Mouse (Mus musculus) brain, embryonic 18.5 days (tissue): ENCODE measurements around the gene Epha6.

ENCODE experiments used
- DNase-seq: peaks from one replicate; pipeline ENCODE4 v3.0.0-alpha.2; 2012; ENCODE audit warnings: low read depth, low spot score

Gene Epha6

DNA sequence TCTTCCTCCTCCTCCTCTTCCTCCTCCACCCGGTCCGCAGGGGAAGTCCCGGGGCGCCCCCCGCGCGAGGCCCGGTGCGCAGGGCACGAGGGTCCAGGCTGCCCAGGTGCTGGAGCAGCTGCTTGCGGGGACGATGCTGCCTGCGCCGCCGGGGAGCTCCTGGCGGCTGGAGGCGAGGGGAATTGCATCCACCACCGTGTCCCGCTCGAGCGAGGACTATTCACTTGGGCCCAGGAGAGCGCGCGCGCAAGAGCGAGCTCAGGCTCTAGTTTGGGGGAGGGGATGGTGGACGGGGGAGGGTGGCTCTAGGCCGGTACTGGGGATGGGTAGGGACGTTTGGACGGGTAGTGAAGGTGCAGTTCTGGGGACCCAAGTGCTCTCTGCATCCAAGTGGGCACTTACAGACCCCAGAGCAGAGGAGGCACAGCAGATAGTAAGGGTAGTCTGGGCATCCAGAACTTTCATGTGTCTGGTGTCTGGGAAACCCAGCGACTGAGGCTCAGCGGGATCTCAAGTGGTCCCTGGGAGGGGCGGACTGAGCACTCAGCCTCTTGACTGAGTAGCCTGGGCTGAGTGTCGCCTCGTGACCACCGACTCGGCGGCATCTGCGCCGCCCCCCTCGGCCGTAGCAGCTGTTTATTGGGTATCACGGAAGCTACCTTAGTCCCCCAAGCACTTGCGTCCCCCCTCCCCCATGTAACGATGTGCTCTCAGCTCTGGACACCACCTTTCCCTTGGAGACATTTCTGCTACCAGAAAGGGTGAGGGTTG is at the start of gene Epha6:
Gene Epha6, minus strand, starts transcription at position 471 of the 771 bp plus-strand sequence.
- no peak for DNase-seq

DNA sequence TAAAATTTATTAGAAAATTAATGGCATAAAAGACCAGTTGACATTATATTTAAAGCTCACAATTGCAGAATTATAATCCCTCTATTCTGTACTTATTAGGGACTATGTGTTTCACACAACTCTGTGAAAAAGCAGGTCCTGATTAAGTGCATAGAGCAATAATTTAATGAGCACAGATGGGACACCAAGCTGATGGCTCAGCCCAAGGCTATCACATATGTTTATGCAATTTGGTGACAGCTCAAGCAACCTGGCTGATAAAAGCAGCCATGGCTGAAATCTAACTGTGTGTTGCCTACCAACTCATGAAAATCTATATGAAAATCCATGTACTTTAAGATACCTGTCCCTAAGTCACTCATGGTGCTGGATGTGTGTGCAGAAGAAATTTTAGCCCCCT is 46.4 kb upstream of the Epha6 start:
- DNase-seq = no peak

DNA sequence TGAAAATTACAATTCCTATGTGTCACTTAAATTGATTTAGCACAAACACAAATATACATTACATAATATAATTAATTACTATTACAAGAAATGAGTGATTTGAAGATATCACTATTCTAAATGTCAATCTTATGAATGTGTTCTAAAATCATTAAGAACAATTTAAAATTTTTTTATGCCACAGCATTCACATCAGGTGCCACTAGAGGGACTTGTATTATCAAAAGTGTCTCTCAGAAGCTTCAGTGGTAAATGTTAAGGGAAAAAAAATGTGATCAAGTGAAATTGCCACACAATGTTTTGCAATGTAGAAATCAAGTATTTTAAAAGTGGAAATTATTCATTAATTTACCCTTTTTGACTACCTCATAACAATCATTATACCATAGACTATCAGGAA is 22.8 kb upstream of the Epha6 start:
- no peak for DNase-seq

GRCm38 (mm10) chr16:60605832-60606583 is 677 bp upstream of the Epha6 start:
- peak; percentile 71 for DNase-seq

DNA sequence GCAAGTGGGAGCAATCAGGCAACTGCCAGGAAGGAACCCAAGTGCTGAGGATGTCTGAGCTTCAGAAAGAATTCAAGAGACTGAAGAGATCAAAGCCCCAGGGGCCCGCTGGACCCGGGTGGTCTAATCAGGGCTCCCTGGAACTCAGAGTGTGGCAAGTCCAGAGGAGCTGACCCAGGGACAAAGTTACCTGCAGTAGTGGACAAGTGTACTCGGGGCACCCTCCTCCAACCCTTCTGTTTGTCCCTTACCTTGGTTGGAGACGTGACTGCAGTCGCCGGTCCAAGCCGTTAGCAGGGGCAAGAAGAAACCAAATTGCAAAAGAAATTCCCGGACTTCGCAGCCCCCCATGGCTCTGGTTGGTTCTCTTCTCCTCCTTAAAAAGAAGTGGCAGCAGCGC is 718 bp downstream of the Epha6 start:
- no peak for DNase-seq

GRCm38 (mm10) chr16:60585322-60585721 is 20.0 kb downstream of the Epha6 start:
- DNase-seq = no peak

GRCm38 (mm10) chr16:60584695-60585094 is 20.6 kb downstream of the Epha6 start:
- DNase-seq = no peak

- DNase-seq = no peak
Observed at GRCm38 (mm10) chr16:60570546-60570945, 34.8 kb downstream of the Epha6 start.

DNA sequence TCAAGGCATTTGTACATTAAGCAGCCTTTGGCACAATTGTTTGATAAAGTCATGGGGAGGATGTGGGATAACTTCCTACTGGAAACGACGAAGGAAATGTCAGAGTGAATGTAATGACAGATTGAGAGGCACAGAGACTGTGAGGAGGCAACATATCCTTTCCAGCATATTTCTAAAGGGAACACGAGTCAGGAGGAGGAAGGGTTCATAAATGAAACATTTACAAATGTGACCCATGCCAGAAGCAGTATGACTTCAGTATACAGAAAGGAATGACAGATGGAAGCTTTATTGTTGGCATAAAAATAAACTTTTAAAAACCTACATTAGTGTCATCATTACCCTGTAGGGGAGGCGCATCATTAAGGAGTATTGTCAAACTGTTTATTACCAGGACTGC is 60.9 kb downstream of the Epha6 start:
- DNase-seq = peak; percentile 20

DNA sequence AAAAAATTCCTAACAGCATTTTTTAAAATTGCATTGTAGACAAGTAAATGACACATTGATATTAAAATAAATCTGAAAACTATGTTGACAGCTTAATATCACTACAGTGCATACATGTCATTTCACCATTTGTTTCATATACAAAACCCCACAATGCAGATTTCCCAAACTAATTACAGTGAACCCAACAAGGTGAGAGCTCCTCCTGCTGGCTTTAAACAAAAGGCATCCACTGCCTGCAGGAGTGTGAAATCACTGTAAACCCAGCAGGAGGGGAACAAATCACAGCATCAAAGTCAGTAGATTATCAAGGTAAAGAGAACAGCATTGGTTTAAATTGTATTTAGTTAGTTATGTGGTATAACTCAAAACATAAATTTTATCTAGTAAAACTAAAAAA is 67.1 kb downstream of the Epha6 start:
- DNase-seq = peak; percentile 6

DNA sequence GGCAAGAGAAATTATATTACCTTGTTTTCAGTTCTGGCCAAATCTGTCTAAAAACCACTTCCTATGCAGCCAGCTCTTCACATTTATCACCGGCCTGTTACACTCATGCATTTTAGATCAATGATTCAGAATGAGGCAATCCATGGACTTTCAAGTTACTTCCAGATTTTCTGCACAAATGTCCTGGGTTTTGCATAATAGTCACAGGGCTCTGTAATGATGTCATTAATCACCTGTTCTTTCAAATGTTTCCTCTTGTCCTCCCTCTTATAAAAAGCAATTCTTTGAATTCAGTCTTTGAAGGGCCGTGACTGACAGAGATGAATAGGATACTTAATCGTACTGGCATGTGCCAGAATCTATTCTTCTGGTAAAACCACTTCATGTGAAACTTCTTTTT is 95.6 kb downstream of the Epha6 start:
- DNase-seq = no peak

DNA sequence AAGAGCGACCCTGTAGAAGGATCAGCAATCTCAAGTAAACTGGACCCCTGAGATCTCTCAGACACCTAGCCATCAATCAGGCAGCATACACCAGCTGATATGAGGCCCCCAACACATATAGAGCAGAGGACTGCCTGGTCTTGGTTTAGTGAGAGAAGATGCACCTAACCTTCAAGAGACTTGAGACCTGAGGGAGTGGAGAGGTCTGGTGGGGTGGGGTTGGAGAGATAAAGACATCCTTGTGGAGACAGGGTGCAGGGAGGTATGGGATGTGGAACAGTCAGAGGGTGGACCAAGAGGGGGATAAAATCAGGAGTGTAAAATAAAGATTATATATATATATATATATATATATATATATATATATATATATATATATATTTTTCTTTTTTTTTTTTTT is 105.8 kb downstream of the Epha6 start:
- no peak for DNase-seq

GRCm38 (mm10) chr16:60475776-60476175 is 129.6 kb downstream of the Epha6 start:
- no peak for DNase-seq

DNA sequence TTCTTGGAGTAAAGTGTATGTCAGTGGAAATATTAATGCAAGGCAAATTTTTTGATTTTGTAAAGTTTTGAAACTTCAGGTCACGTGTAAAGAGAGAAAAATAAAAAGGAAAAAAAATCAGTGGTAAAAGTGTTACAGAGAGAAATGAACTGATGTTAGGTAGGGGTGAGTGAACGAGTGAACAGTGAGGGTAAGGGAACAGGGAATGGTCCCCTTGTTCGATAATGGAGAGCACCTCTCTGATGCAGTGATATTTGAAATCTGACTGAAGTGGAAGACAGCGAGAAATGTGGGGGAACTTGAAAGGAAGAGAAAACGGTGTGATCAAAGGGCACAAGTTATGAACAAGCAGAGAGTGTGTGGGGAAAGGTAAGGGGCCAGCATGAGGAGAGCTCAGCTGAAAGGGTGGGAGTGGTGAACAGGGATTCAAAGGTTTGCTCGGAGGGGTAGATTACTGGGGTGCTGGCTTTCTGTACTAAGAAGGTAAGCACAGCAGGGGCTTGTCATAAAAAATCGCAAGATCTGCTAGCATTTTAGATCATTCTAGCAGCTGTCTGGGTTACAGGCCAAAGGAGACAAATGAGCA is 137.0 kb downstream of the Epha6 start:
- no peak for DNase-seq

DNA sequence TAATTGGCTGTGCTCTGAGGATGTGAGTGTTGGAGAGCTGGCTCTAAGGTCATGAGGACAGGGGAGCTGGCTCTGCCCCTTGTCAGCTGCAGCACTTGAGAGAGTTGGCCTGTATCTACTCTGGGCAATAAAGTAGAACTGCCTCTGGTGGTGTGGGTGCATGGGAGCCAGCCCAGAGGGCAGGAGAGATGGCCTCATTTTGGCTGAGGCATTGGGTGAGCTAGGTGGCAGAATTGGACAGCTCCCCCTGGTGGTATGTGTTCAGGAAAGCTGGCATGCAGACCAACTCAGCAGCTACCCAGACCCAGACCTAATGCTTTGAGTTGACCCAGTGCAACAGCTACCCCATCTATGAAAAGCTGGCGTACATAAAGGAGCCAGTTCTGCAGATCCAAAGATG is 170.0 kb downstream of the Epha6 start:
- no peak for DNase-seq

GRCm38 (mm10) chr16:60434241-60434640 is 171.1 kb downstream of the Epha6 start:
- DNase-seq = no peak

- no peak for DNase-seq
Observed at GRCm38 (mm10) chr16:60395306-60395705, 210.0 kb downstream of the Epha6 start.

DNA sequence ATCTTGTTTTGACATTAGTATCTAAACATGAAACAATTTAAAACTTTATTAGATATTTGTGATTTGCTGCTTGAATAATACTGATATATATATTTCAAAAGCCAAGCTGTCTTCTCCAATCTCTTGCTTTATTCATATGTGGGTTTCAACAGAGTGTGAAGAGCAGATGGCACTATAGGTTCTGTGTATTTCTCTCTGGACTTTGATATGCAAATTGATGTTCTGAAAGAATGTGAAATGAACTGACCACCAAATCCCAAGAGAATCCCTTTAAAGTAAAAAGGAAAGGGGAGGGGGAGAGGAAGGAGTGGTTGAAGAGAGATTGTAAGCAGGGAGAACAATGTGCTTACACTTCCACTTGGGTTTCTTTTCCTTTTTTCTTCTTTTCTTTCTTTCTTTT is 212.4 kb downstream of the Epha6 start:
- DNase-seq = no peak

GRCm38 (mm10) chr16:60375147-60375546 is 230.2 kb downstream of the Epha6 start:
- DNase-seq = no peak

DNA sequence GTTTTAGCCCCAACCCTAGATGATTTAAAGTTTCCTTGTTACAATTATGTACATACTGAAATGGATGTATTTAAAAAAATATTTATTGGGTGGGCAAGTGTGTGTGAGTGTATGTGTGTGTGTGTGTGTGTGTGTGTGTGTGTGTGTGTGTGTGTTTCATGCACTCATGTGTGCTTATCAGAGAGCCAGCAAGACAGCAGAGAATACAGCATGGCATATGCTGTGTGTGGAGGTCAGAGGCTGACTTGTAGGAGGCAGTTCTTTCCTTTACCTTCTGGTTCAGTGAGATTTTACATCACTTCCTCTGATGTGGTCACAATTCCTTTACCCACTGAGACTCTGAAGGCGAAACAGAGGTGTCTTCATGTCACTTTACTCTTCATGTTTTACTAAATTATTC is 321.4 kb downstream of the Epha6 start:
- no peak for DNase-seq

- DNase-seq = no peak
Observed at GRCm38 (mm10) chr16:60274109-60274508, 331.2 kb downstream of the Epha6 start.
